In genomic region chr4:116657971-116658370, GRCm38 (mm10) we compare ENCODE assay signal across 22 mouse cellular contexts.
"Had no signal": no experiment of that assay in that cellular context is flagged by ENCODE, and none has a peak within 500 bp of the region (broad histone marks: within the 10 kb centered on the region; RNA-seq: fewer than 3 reads in every experiment).

No protein-coding gene starts in this region.

- H3K4me2 ChIP-seq: lung, embryonic 15.5 days; midbrain, embryonic 15.5 days; neural tube, embryonic 12.5 days; neural tube, embryonic 15.5 days; stomach, embryonic 15.5 days had no signal

- H3K36me3 ChIP-seq: lung, embryonic 15.5 days; midbrain, embryonic 10.5 days; midbrain, embryonic 15.5 days; neural tube, embryonic 12.5 days; neural tube, embryonic 15.5 days; stomach, embryonic 15.5 days had no signal

- DNase-seq: layer of hippocampus, postnatal 36 days; lung, adult 18-20 months; lung, postnatal 10 days; lung, postnatal 36 days; right cerebral cortex, adult 18-20 months; right cerebral cortex, postnatal 14 days; right cerebral cortex, postnatal 4 days; spleen, adult 18-20 months; thymus, adult 2 months; thymus, postnatal 14 days; thymus, postnatal 4 days had no signal

- H3K4me1 ChIP-seq: midbrain, embryonic 10.5 days; midbrain, embryonic 15.5 days; neural tube, embryonic 12.5 days; neural tube, embryonic 15.5 days; stomach, embryonic 15.5 days had no signal

- H3K9me3 ChIP-seq: lung, embryonic 15.5 days; midbrain, embryonic 10.5 days; midbrain, embryonic 15.5 days; neural tube, embryonic 12.5 days; neural tube, embryonic 15.5 days; stomach, embryonic 15.5 days had no signal

- H3K27ac ChIP-seq: hindbrain, postnatal 0 days; left cerebral cortex, adult 2 months; liver, embryonic 14.5 days; lung, embryonic 15.5 days; midbrain, embryonic 10.5 days; midbrain, embryonic 15.5 days; neural tube, embryonic 12.5 days; neural tube, embryonic 15.5 days; stomach, embryonic 15.5 days had no signal

- H3K4me3 ChIP-seq: left cerebral cortex, adult 2 months; lung, embryonic 15.5 days; megakaryocyte, embryonic 14.5 days; midbrain, embryonic 10.5 days; midbrain, embryonic 15.5 days; neural tube, embryonic 12.5 days; neural tube, embryonic 15.5 days; stomach, embryonic 15.5 days had no signal

- H3K27me3 ChIP-seq: lung, embryonic 15.5 days; midbrain, embryonic 15.5 days; neural tube, embryonic 12.5 days; neural tube, embryonic 15.5 days; stomach, embryonic 15.5 days had no signal

- ATAC-seq: hindbrain, postnatal 0 days; intestine, postnatal 0 days; midbrain, embryonic 15.5 days had no signal

- H3K9ac ChIP-seq: liver, embryonic 14.5 days; lung, embryonic 15.5 days; midbrain, embryonic 15.5 days; neural tube, embryonic 12.5 days; neural tube, embryonic 15.5 days; stomach, embryonic 15.5 days had no signal
